Mouse (Mus musculus) heart, embryonic 13.5 days (tissue): ENCODE measurements at regions not wholly inside any gene's neighbourhood (a gene's known extent, or its start where the extent isn't known, plus 50 kb on each side); places are given as distances from the start of the nearest gene placed in this dataset.

Experiments used
- ATAC-seq: fragments of 200-750 bp; cut with Nextera tagmentation; 2 replicates; pipeline ENCODE4 v1.8.0; 2017; ENCODE audit warnings: moderate TSS enrichment; ENCODE audit not compliant: insufficient number of reproducible peaks, low FRiP score, low TSS enrichment; ENCODE audit errors: extremely low read depth
- H3K27ac ChIP-seq: fragments of 300-500 bp; sonication (generic); replicated peaks from 2 replicates; pipeline ENCODE4 v1.5.1; 2015; ENCODE audit warnings: moderate library complexity, mild to moderate bottlenecking, inconsistent platforms
- H3K27me3 ChIP-seq: fragments of 300-500 bp; sonication (generic); replicated peaks from 2 replicates; pipeline ENCODE4 v1.6.1; 2015; ENCODE audit warnings: mild to moderate bottlenecking, inconsistent platforms
- H3K36me3 ChIP-seq: fragments of 300-500 bp; sonication (generic); 2 replicates; pipeline ENCODE4 v1.6.1; 2015; ENCODE audit warnings: mild to moderate bottlenecking, inconsistent platforms
- H3K4me1 ChIP-seq: fragments of 300-500 bp; sonication (generic); 2 replicates; pipeline ENCODE4 v1.6.1; 2015; ENCODE audit warnings: inconsistent platforms
- H3K4me2 ChIP-seq: fragments of 300-500 bp; sonication (generic); 2 replicates; pipeline ENCODE4 v1.6.1; 2015; ENCODE audit warnings: inconsistent platforms, mild to moderate bottlenecking, moderate library complexity
- H3K4me3 ChIP-seq: fragments of 300-500 bp; sonication (generic); 2 replicates; pipeline ENCODE4 v1.5.1; 2015; ENCODE audit warnings: moderate library complexity, mild to moderate bottlenecking, inconsistent platforms
- H3K9ac ChIP-seq: fragments of 300-500 bp; sonication (generic); 2 replicates; pipeline ENCODE4 v1.6.1; 2015; ENCODE audit warnings: inconsistent platforms, mild to moderate bottlenecking, moderate library complexity
- H3K9me3 ChIP-seq: fragments of 300-500 bp; sonication (generic); 2 replicates; pipeline ENCODE4 v1.6.1; 2016; ENCODE audit warnings: inconsistent platforms
- WGBS: fragments of 180-500 bp; shearing (Covaris S2); methylation state at CpG from one replicate; pipeline ENCODE4 v1.1.7; 2015; ENCODE audit warnings: mixed read lengths; 5-methylcytosine and 5-hydroxymethylcytosine counted together

- 61% methylated on average over 8 of the region's 8 CpGs for WGBS
- ATAC-seq: no peak
Measured at GRCm38 (mm10) chr16:75365361-75365994, 220.4 kb downstream of the Lipi start.

GRCm38 (mm10) chr16:75362095-75362494 is 223.8 kb downstream of the Lipi start:
- no peak overlapping the region for H3K4me3 ChIP-seq
- H3K36me3 ChIP-seq: no peaks in the 10 kb centered on the region
- no peak overlapping the region for H3K27ac ChIP-seq
- no peak for ATAC-seq
- 74% methylated on average over 4 of the region's 4 CpGs for WGBS
- peaks cover 3% of the 10 kb centered on the region; the same call in 1 of the 2 replicates for H3K9me3 ChIP-seq
- H3K27me3 ChIP-seq: no peaks in the 10 kb centered on the region
- no peaks in the 10 kb centered on the region for H3K4me1 ChIP-seq
- H3K9ac ChIP-seq: no peak overlapping the region
- no peak overlapping the region for H3K4me2 ChIP-seq

More at GRCm38 (mm10) chr16:75365361-75365994, 220.4 kb downstream of the Lipi start:
- no peak overlapping the region for H3K4me2 ChIP-seq
- H3K9ac ChIP-seq: no peak overlapping the region
- H3K4me3 ChIP-seq: no peak overlapping the region
- H3K27ac ChIP-seq: no peak overlapping the region
- no peaks in the 10 kb centered on the region for H3K4me1 ChIP-seq
- H3K36me3 ChIP-seq: no peaks in the 10 kb centered on the region
- no peaks in the 10 kb centered on the region for H3K27me3 ChIP-seq
- no peaks in the 10 kb centered on the region for H3K9me3 ChIP-seq

GRCm38 (mm10) chr16:75360791-75361190 is 225.1 kb downstream of the Lipi start:
- peaks cover 5% of the 10 kb centered on the region; the same call in 1 of the 2 replicates for H3K9me3 ChIP-seq
- H3K4me1 ChIP-seq: no peaks in the 10 kb centered on the region
- no peak overlapping the region for H3K9ac ChIP-seq
- no peak for ATAC-seq
- H3K36me3 ChIP-seq: no peaks in the 10 kb centered on the region
- no peaks in the 10 kb centered on the region for H3K27me3 ChIP-seq
- 77% methylated on average over 4 of the region's 4 CpGs for WGBS
- H3K4me2 ChIP-seq: no peak overlapping the region
- no peak overlapping the region for H3K4me3 ChIP-seq
- no peak overlapping the region for H3K27ac ChIP-seq

GRCm38 (mm10) chr16:75353394-75353793 is 232.5 kb downstream of the Lipi start:
- Histone ChIP-seq H3K4me2 (no peak overlapping the region), H3K4me3 (no peak overlapping the region), H3K36me3 (no peaks in the 10 kb centered on the region), H3K9me3 (peaks cover 5% of the 10 kb centered on the region; the same call in 1 of the 2 replicates), H3K27me3 (no peaks in the 10 kb centered on the region), H3K27ac (no peak overlapping the region), H3K4me1 (no peaks in the 10 kb centered on the region), H3K9ac (no peak overlapping the region)
- ATAC-seq: no peak
- 85% methylated on average over 1 of the region's 1 CpGs for WGBS

- H3K4me1 ChIP-seq: 0 out of 2 replicates have a peak, but pooled peaks cover 2% of the 10 kb centered on the region
- H3K9ac ChIP-seq: no peak overlapping the region
- 75% methylated on average over 8 of the region's 8 CpGs for WGBS
- no peak overlapping the region for H3K4me3 ChIP-seq
- no peaks in the 10 kb centered on the region for H3K27me3 ChIP-seq
- H3K36me3 ChIP-seq: no peaks in the 10 kb centered on the region
- H3K9me3 ChIP-seq: no peaks in the 10 kb centered on the region
- no peak for ATAC-seq
- H3K27ac ChIP-seq: no peak overlapping the region
- no peak overlapping the region for H3K4me2 ChIP-seq
Measured at GRCm38 (mm10) chr16:75344201-75344927, 241.5 kb downstream of the Lipi start.

- no peak overlapping the region for H3K9ac ChIP-seq
- no peak overlapping the region for H3K4me3 ChIP-seq
- H3K4me1 ChIP-seq: 0 out of 2 replicates have a peak, but pooled peaks cover 2% of the 10 kb centered on the region
- no peak overlapping the region for H3K27ac ChIP-seq
- ATAC-seq: no peak
- peak overlapping the region; percentile 49 for H3K4me2 ChIP-seq
- WGBS: 32% methylated on average over 11 of the region's 11 CpGs
- H3K9me3 ChIP-seq: no peaks in the 10 kb centered on the region
- no peaks in the 10 kb centered on the region for H3K27me3 ChIP-seq
- H3K36me3 ChIP-seq: no peaks in the 10 kb centered on the region
Measured at GRCm38 (mm10) chr16:75343028-75343901, 242.6 kb downstream of the Lipi start.

- Histone ChIP-seq H3K4me1 (no peaks in the 10 kb centered on the region), H3K4me2 (no peak overlapping the region), H3K27ac (no peak overlapping the region), H3K27me3 (no peaks in the 10 kb centered on the region), H3K9ac (no peak overlapping the region), H3K4me3 (no peak overlapping the region), H3K36me3 (no peaks in the 10 kb centered on the region), H3K9me3 (no peaks in the 10 kb centered on the region)
- 91% methylated on average over 2 of the region's 2 CpGs for WGBS
- ATAC-seq: no peak
Measured at GRCm38 (mm10) chr16:75334228-75334627, 251.6 kb downstream of the Lipi start.

- Histone ChIP-seq H3K36me3 (no peaks in the 10 kb centered on the region), H3K27ac (no peak overlapping the region), H3K4me2 (no peak overlapping the region), H3K9me3 (no peaks in the 10 kb centered on the region), H3K9ac (no peak overlapping the region), H3K4me3 (no peak overlapping the region), H3K27me3 (no peaks in the 10 kb centered on the region), H3K4me1 (no peaks in the 10 kb centered on the region)
- 59% methylated on average over 5 of the region's 5 CpGs for WGBS
- no peak for ATAC-seq
Measured at GRCm38 (mm10) chr16:75333750-75334149, 252.1 kb downstream of the Lipi start.

- H3K9ac ChIP-seq: no peak overlapping the region
- ATAC-seq: no peak
- H3K4me3 ChIP-seq: no peak overlapping the region
- 76% methylated on average over 4 of the region's 4 CpGs for WGBS
- H3K4me1 ChIP-seq: no peaks in the 10 kb centered on the region
- H3K4me2 ChIP-seq: no peak overlapping the region
- H3K27me3 ChIP-seq: no peaks in the 10 kb centered on the region
- H3K27ac ChIP-seq: no peak overlapping the region
- H3K36me3 ChIP-seq: no peaks in the 10 kb centered on the region
- no peaks in the 10 kb centered on the region for H3K9me3 ChIP-seq
Measured at GRCm38 (mm10) chr16:75332853-75333252, 253.0 kb downstream of the Lipi start.

- Histone ChIP-seq H3K27me3 (no peaks in the 10 kb centered on the region), H3K9ac (no peak overlapping the region), H3K4me3 (no peak overlapping the region), H3K27ac (no peak overlapping the region), H3K9me3 (no peaks in the 10 kb centered on the region), H3K4me2 (no peak overlapping the region), H3K4me1 (no peaks in the 10 kb centered on the region), H3K36me3 (no peaks in the 10 kb centered on the region)
- ATAC-seq: no peak
- 61% methylated on average over 1 of the region's 1 CpGs for WGBS
Measured at GRCm38 (mm10) chr16:75325296-75325695, 260.6 kb downstream of the Lipi start.

- no peak overlapping the region for H3K9ac ChIP-seq
- no peak overlapping the region for H3K4me3 ChIP-seq
- H3K4me2 ChIP-seq: no peak overlapping the region
- ATAC-seq: no peak
- no peak overlapping the region for H3K27ac ChIP-seq
- 62% methylated on average over 4 of the region's 4 CpGs for WGBS
- H3K27me3 ChIP-seq: no peaks in the 10 kb centered on the region
- no peaks in the 10 kb centered on the region for H3K9me3 ChIP-seq
- H3K4me1 ChIP-seq: no peaks in the 10 kb centered on the region
- H3K36me3 ChIP-seq: no peaks in the 10 kb centered on the region
Measured at GRCm38 (mm10) chr16:75304743-75305142, 281.1 kb downstream of the Lipi start.
